Mouse (Mus musculus): ENCODE results near the gene Akr1c13. TPM values are rescaled to one million over a fixed set of nuclear protein-coding genes. Genes with fewer than 3 reads are reported as not detected.

Akr1c13 gene
- polyA plus RNA-seq (2012) = 0.76 and 0.99 TPM in 2 replicates

DNA sequence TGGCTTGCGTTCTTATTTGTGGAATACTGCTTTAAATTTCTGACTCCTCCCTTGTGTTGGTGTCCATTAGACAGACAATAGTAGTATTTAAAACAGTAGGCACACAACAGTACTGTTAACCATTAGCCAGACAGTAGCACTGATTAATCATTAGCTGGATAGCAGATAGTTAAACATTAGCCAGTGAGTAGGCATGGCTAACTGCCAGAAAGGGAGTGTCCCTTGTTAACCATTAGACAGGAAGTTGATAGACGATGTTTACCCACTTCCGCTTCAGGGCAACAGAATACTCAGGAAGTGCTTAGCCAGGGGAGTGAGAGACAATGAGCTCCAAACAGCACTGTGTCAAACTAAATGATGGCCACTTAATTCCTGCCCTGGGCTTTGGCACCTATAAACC is at the start of gene Akr1c13:
Gene Akr1c13, plus strand, starts transcription at position 247 of the 400 bp plus-strand sequence.

DNA sequence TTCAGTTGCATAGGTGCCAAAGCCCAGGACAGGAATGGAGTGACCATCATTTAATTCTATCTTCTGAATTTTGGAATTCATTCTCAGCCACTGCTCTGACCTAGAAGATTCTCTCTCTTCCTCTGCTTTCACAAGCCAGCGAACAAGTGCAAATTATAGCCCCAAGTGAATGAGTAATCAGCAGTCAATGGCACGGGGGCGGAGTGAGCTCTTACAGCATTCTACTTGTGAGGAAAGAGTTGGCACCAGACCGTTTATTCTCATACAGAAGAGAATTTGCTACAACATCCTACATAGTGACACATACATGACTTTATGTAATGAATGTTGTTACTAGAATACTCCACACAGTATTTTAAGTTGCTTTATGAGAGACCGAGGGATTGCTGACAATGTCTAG is 40.4 kb upstream of the Akr1c13 start, which contains the start of gene Akr1c18:
Gene Akr1c18, minus strand, starts transcription at position 137 of the 400 bp plus-strand sequence.

DNA sequence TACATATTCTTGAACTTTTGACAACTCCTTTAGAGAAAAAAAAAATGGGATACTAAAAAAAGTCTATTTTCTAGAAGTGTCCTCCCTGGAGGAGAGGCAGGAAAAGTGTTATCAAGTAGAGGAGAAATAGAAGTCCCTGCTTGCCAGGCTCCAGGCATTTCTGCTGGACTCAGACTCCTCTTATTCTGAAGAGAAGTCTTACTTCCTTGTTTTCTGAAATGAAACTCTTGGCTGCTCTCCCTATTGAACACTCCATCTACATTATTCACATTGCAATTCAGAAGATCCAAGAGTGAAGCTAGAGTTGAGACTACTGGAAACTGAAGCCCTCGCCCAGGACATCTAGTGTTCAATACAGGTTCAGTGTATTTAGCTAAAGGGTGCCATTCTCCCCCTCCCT is 37.5 kb downstream of the Akr1c13 start, which contains the start of gene Akr1c19:
Gene Akr1c19, plus strand, starts transcription at position 260 of the 400 bp plus-strand sequence.

Other genes starting within 250 kb of the Akr1c13 start
- gene Ucn3, start 245.8 kb upstream of the Akr1c13 start, polyA plus RNA-seq (2012) = not detected in 2 replicates
- gene Akr1c14, start 142.1 kb upstream of the Akr1c13 start, polyA plus RNA-seq (2012) = not detected in 2 replicates
- not detected in 2 replicates for gene Akr1c18, start 40.5 kb upstream of the Akr1c13 start, polyA plus RNA-seq (2012)
- not detected in 2 replicates for gene Akr1c19, start 37.5 kb downstream of the Akr1c13 start, polyA plus RNA-seq (2012)
- gene Akr1c12, start 88.3 kb downstream of the Akr1c13 start, polyA plus RNA-seq (2012) = 0.07 TPM in 1 of 2 replicates, not detected in the other
- not detected in 2 replicates for gene Akr1c6, start 243.2 kb downstream of the Akr1c13 start, polyA plus RNA-seq (2012)

Measured in megakaryocyte-erythroid progenitor cell, adult 5 weeks (primary cell).